In genomic region chr8:47799438-47799837, GRCm38 (mm10) we compare ENCODE assay signal across 20 mouse cellular contexts. TPM values are rescaled to one million over a fixed set of nuclear protein-coding genes. Genes with fewer than 3 reads are reported as not detected.
"Had no signal": no experiment of that assay in that cellular context is flagged by ENCODE, and none has a peak within 500 bp of the region (broad histone marks: within the 10 kb centered on the region; RNA-seq: fewer than 3 reads in every experiment).

No protein-coding gene starts in this region.

- H3K36me3 ChIP-seq: limb, embryonic 10.5 days; liver, embryonic 15.5 days; midbrain, embryonic 13.5 days had no signal

- H3K9ac ChIP-seq: liver, embryonic 15.5 days; midbrain, embryonic 13.5 days had no signal

- H3K27ac ChIP-seq: left cerebral cortex, adult 2 months; limb, embryonic 10.5 days; liver, embryonic 15.5 days; midbrain, embryonic 13.5 days had no signal

- H3K27me3 ChIP-seq: liver, embryonic 15.5 days; midbrain, embryonic 13.5 days had no signal

- H3K4me2 ChIP-seq: liver, embryonic 11.5 days; liver, embryonic 15.5 days; midbrain, embryonic 13.5 days had no signal

- DNase-seq: kidney, adult 9 months; lung, adult 2 months; lung, postnatal 4 days; right cerebral cortex, postnatal 14 days; thymus, postnatal 4 days had no signal

- H3K9me3 ChIP-seq: limb, embryonic 10.5 days; liver, embryonic 15.5 days had no signal

- H3K4me1 ChIP-seq: limb, embryonic 10.5 days; liver, embryonic 15.5 days; midbrain, embryonic 13.5 days had no signal

- ATAC-seq: lung, postnatal 0 days; midbrain, embryonic 13.5 days had no signal

- H3K4me3 ChIP-seq: left cerebral cortex, adult 2 months; limb, embryonic 10.5 days; liver, embryonic 15.5 days; midbrain, embryonic 13.5 days had no signal

RNA-seq across cellular contexts. Expression of gene Cldn24, which starts 22.5 kb away (rescaled TPM):
- total RNA-seq: layer of hippocampus, postnatal 25 days; left cerebral cortex, adult 2 months; left cerebral cortex, postnatal 14 days; megakaryocyte-erythroid progenitor cell, adult 5-6 weeks; midbrain, postnatal 0 days had no signal
- polyA plus RNA-seq: large intestine, adult 2 months; limb, embryonic 10.5 days; limb, embryonic 14.5 days; liver, embryonic 11.5 days; liver, embryonic 15.5 days; lung, adult 2 months; lung, postnatal 0 days; midbrain, embryonic 13.5 days; midbrain, postnatal 0 days; neural tube, embryonic 14.5 days; stomach, embryonic 16.5 days had no signal

RNA-seq across cellular contexts. Expression of gene Cldn22, which starts 24.8 kb away (rescaled TPM):
- total RNA-seq: megakaryocyte-erythroid progenitor cell, adult 5-6 weeks; midbrain, postnatal 0 days had no signal
- polyA plus RNA-seq: limb, embryonic 10.5 days; liver, embryonic 11.5 days; liver, embryonic 15.5 days; lung, postnatal 0 days; midbrain, embryonic 13.5 days; midbrain, postnatal 0 days; neural tube, embryonic 14.5 days; small intestine, adult 2 months; stomach, embryonic 16.5 days had no signal
